Mouse (Mus musculus) spleen, postnatal 4 days (tissue): Measurements from ENCODE around the gene Ctps.
"Not testable (repeated sequence)": the region's sequence is repeated elsewhere in the genome, so short reads cannot be mapped to it uniquely, and the experiment has no call there.

Source experiments
- DNase-seq, 2 experiments: peaks; one replicate each; pipeline ENCODE4 v3.0.0; 2022; ENCODE audit warnings: low spot score in 2 of 2

The Ctps gene

DNA sequence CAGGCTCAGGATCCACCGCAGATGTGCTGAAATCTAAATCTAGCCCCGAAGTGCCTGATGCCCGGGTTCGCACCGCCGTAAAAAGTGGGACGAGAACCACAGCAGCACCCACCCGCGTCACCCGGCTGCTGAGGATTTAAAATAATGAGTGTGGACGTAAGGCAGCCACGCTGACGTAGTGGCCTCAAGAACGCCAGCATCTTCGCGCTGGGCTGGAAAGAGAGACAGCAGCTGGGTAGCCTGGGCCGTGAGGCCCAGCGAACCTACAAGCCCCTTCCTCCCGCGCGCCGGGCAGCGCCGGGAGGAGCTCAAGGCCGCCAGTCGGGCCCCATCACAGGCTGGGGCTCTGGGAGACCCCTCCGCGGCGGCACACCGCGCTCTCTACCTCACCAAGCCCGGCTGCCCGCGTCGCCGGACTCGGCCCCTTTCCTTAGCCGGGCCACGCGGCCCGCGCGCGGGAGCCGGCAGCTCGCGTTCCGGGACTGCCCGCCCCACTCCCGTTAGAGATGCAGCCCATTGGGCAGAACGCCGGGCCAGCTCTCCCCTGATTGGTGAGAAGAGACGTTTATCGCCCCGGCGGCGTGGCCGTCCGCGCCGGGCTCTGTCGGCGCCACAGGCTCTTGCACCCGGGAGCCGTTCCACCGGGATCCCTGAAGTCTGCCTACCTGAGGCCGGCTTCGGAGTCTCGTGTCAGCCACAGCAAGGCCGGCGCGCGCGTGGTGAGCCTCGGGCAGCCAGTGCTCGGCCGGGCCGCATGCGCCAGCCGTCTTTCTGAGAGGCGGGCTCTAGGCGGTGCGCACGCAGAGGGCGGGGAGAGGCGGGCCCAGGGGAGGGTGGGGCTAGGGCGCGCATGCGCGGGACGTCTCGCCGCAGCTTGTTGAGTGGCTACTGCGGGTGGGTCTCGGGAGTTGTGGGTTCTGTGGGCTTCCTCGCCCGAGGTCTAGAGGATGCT, at the start of gene Ctps:
Ctps (minus strand) TSS at position 791 of the 952 bp plus-strand sequence.
- peak; percentile 93 to 98 for DNase-seq

DNA sequence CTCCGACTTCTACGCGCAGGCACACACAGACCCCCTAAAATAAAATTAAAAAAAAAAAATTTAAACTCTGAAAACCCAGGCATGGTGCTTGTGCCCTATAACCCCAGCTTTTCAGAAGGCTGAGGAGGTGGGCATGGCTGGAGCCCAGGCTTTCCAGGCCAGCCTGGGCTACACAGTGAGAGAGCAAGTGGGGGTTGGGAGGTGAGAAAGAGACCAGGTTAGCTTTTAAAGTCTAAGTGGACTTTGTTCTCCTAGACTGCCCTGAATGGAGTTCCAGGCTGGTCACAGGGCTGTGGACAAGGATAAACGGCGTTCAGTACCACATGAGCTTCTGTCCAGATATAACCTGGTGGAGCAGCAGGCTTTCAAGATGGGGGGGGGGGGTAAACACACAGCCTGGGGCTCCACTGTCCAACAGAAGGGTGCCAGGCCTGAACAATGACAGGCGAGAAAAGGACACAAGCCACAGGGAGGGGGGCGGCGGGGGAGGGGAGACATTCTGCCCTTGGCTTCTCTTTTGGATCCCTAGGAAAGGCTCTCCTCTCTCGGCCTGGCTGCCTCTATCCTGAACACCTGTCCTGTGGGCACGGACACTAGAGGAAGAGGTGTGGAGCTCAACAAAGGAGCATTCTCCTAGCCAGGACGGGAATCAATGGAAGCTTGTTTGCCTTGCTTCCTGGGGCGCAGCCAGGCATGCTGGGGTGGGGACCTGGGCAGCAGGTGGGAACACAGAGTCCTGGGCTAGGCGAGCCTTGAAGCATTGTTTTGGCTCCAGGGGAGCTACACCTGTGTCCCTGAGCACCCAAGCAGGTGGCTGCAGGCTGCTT, 46.3 kb upstream of the Ctps start:
- DNase-seq = no peak

DNA sequence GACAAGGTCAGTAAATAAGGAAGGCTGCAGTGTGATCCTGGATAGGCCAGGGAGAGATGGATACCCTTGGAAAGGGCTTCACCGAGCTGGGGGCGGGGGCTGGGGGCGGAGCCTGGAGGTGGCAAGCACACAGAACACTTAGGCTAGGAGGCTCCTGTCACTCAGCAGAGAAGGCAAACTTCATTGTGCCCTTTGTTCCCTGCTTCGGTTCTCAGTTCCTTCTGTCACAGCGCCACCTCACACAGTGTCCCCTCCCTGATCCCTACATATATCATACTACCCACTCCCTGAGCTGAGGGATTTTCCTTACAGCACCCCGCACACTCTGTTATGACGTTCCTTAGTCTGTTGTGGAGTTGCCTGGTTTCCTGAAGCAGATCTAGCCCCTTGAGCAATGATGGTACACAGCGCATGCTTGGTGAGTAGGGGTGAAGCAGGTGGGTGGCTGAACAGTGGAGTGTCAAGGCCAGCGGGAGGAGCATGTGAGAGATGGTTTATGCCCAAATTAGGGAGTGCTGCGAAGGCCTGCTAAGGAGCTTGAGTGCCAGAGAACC, 45.5 kb upstream of the Ctps start:
- DNase-seq = no peak

DNA sequence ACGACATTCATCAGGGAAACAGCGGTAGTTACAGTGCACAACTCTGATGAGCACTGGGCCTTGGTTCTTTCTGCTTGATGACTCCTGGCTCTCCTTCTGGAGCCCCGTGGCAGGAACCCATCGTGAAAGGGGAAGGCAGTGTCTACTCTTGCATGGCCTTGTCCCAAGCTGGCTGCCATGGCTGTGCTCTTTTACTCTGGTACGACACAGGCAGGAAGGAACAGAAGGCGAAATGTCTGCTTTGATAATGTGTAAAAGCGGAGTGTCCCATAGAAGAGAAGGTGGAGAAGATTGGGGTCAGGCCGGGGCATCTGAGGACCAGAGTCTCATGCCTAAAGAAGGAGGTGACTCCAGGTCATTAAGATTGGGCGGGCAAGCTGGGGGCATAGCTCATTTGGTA, 44.6 kb upstream of the Ctps start:
- DNase-seq = no peak

DNA sequence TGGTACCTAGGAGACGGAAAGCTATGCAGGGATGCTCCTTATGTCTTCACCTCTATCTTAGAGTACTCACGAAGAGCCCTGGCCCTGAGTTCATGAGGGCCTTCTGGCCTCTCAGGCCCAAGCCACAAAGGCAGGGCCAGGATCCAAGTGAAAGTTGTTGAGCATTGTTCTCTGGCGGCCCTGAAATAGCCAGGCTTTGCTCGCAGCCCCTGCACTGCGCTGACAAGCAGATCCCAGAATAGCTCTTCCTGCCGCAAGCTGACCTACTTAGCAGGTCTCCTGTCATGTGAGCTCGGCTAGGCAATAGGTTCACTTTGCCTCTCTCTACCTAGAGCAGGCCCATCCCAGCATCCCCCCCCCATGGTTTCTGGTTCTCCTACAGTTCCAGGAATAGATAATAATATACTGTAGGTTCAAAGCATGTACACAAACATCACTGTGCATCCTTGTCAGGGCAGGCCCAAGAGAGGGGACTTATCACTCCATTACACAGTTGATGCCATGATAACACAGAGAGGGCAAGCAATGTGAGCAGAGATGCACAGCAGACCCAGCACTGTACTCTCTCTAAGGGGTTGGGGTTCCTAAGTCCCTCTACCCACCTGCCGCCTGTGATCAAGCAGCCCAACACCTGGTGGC, 43.7 kb upstream of the Ctps start:
- DNase-seq = no peak

DNA sequence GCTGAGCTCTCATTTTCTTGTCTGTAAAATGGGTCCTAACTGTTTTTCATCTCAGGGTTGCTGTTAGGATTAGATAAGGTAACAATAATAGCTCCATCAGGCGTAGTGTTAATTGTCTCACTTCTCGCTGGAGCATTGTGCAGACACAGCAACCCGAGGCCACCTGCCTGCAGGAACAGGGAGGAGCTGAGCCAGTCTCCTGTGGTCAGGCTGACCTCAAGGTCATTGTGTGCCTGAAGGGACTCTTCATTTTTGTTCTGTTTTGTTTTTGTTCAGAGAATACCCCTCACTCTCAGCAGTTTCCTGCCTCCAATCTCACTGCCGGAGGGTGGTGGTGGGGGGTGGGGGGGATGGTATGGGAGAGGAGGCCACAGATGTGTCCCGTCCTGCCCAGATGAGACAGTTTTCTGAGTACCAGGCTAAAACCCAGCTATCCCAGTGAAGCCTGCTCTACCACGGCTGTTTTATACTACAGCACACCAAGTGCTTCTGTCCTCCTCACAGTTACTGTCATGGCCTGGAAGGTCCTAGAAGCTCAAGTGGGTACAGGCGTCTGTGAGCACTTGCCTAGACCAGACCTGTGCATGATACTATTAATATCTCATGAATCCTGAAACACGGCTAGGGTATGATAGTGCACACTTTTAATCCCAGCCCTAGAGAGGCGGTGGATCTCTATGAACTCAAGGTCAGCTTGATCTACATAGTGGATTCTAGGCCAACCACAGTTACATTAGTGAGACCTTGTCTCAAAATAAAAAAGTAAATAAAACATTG, 42.4 kb upstream of the Ctps start:
- no peak for DNase-seq

DNA sequence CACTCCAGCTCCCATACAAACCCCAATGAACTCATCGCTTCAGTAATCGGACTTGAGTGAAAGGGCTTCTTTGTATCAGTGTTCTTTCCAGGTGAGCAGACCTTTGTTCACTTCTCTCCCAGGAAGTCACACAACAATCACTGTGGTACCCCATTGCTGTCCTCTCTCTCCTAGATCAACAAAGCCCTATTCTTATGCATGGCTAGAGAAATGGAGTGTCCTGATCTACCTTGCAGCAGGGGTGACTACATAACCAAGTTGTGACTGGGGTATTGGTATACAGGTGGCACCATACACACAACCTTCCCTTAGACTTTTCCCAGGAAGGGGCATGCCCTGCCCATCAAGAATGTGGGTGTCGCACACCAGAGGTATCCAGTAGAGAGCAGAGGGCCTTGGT, 40.9 kb upstream of the Ctps start:
- DNase-seq = no peak

DNA sequence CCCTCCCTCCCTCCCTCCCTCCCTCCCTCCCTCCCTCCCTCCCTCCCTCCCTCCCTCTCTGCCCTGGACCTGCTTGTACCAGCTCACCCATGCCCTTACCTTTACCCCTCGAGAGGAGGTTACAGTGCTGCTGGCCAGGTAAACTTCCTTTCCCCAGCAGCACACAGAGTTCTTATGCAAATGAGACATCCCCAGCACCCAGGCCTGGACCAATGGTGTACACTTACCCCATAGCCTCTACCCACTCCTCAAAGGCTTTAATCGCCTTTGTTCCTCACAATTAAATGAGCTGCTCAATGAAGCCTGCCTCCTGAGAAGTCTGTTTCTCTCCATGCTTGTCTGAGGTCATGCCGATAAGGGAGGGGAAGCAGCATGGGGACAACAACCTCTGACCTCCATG, 36.9 kb upstream of the Ctps start:
- no peak for DNase-seq

DNA sequence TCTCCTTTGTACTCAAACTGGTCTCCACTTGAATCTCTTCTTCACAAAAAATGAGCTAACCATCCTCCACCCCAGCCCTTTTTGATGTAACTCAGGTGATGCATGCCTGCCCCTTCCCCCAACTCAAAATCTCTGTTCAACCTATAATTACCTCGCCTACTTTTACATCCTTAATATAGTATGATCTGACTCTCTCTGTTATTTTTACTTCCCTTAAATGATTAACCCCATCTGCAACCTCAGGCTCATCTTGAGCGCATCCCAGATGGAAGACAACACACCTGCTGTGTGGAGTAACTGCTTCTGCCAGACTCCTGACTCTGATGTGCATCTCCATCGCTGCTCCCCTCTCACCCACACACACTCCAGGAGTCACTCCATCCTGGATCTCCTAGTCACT, 32.6 kb upstream of the Ctps start:
- DNase-seq = no peak

DNA sequence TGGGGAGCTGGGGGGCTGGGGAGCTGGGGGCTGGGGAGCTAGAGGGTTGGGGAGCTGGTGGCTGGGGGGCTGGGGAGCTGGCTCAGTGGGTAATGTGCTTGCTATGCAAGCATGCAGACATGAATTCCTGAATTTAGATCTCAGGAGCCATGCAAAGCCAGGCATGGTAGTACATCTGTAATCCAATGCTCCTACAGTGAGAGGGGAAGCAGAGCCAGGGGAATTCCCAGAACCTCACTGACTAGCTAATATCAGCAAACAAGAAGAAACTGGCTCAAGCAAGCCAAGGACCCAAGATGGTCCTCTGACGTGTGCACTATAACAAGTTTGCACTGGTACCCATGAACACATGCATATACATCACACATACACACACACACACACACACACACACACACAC, 31.7 kb upstream of the Ctps start:
- DNase-seq = no peak

DNA sequence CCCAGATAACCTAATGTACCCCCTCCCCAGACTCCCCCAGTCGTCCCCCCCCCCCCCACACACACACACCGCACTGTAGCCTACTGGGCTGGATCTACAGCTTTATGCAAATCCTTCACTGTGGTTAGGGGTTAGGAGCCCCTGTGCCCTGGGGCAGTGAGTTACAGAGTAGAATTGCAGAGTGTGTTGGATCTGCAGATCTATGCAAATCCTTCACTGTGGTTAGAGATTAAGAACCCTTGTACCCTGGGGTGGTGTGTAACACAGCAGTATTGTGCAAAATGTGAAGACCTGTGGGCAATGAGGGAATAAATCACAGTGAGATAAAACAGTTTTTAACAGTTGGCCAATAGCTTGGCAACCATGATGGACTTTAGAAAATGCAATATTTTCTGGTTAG, 28.8 kb upstream of the Ctps start:
- DNase-seq = no peak

DNA sequence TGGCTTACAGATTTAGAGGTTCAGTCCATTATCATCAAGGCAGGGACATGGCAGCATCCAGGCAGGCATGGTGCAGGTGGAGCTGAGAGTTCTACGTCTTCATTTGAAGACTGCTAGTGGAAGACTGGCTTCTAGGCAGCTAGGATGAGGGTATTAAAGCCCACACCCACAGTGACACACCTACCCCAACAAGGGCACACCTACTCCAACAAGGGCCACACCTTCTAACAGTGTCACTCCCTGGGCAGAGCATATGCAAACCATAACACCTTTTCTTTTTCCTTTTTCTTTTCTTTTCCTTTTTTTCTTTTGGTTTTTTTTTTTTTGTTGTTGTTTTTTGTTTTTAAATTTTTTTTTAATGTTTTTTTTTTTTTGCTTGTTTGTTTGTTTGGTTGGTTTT, 26.1 kb upstream of the Ctps start:
- not testable (repeated sequence) for DNase-seq

DNA sequence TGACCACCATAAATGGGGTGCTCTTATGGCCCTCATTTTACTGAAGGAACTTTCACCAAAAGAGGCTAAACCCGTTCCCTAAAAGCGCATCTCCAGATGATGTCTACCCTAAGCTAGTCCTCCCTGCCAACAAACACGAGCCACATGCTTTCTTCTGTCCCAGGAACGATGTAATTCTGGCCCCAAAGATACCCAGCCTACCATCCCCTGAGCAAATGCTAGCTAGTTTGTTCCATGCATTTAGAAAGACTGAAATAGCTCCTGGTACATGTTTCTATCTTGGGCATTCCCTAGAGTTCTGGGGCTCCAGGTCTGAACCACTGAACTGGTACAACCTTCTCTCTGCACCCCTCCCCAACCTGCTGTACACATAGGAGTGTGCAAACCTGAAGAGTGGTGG, 20.9 kb upstream of the Ctps start:
- DNase-seq = no peak

DNA sequence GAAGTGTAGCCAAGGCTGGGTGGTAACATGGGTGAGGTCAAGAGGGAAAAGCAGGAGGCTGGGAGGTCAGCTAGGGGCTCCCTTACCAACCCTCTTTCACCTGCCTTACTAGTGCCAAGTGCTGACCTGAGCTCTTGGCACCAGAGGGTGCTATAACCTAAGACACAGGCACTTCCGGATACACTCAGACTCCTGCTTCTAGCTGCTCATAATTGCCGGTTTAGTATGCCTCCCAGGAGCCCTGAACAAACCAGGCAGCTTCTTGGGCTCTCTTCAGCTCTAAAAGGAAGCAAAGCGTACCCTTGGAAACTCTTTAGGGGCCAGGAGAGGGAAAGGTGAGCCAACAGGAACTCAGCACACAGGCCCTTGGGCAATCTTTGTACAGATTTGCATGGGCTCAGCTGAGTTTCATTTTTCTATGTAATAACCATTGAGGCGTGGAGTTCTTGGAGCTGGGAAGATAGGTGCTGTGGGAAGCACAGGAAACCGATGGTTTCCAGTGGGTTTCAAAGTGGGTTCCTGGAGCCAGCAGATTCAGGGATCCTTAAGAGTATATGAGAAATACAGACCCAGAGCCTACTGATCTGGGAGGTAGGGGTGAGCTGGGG, 19.8 kb upstream of the Ctps start:
- peak; percentile 48 to 71 for DNase-seq

DNA sequence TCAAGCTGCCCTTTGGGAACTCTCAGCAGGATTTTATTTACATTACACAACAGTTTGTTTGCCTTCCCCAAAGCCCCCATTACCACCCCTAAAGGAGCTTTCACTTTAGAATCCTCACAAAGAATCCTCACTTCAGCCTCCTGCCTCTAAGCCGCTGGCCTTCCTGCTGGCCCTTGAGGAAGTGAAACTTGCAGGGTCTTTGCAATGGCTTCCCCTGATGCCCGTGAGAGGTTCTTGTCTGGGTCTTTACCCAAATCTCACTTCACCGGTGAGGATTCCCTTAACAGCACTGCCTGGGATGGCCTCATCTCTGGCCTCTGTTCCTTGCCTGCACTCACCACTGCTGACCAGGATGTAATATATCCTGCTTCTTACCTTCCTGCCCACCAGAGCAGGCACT, 19.0 kb upstream of the Ctps start:
- DNase-seq = no peak

DNA sequence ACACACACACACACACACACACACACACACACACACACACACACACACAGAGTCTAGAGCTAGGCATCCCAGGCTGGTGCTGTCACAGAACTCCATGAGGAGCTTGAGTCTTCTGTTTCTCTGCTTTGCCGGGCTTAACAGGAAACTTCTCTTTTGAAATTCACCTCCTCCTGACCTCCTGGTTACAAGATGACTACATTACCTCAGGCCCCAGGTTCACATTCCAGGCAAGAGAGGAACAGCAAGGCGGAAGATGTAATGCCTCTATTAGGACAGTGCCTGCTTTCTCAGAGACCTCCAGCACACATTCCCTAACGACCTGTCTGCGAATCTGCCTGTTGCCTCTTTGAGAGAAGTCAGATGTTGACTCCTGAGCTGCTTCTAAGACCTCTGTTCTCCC, 18.4 kb upstream of the Ctps start, which contains the start of gene Gm8439:
Gm8439 (plus strand) TSS at position 301 of the 400 bp plus-strand sequence.
- no peak for DNase-seq

DNA sequence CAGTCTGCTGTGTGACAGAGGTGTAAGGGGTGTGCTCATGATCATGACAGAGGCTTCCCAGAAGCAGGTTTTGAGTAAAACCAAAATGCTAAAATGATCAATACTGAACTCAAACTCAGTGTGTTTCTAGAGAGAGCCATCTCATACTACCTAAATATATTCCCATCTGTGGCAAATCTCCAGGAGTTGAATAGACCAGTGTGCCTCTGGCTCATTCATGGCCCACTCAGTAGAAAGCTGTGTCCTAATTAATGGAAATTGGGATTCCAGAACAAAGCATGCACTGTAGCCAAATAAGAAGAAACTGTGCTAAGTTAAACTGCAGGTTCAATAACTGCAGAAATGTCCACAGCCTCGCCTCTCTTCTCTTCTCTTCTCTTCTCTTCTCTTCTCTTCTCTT, 16.9 kb upstream of the Ctps start:
- no peak for DNase-seq

DNA sequence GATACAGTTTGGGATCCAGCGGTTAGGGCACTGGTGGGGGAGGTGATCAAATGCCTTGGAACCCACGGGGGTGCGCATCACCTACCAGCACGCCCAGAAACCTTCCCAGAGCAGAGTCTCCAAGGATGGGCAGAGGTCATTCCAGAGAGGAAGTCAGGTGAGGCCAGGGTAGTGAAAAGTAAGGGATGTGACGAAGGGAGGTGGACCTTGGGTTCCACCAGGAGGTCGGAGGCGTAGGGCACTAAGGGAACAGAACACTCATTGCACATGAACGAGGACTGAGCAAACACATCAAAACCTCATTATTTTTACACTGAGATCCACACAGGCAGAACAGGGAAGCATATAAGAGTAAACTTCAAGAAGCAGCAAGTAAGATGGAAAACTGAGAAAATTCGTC, 11.6 kb upstream of the Ctps start:
- no peak for DNase-seq

DNA sequence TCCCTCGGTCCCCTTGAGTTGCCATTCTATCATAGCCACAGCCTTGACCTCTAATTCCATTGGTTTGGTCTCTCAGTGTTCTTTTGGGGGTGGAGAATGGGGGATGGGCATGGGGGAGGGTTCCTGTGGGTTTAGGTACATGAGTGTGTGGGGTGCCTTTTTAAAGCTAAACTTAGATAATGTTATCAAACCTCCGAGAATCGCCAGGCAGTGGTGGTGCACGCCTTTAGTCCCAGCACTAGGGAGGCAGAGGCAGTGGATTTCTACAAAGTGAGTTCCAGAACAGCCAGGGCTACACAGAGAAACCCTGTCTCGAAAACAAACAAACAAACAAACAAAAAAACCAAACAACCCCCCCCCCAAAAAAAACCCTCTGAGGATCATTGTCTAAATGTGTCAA, 10.8 kb upstream of the Ctps start:
- DNase-seq = no peak

DNA sequence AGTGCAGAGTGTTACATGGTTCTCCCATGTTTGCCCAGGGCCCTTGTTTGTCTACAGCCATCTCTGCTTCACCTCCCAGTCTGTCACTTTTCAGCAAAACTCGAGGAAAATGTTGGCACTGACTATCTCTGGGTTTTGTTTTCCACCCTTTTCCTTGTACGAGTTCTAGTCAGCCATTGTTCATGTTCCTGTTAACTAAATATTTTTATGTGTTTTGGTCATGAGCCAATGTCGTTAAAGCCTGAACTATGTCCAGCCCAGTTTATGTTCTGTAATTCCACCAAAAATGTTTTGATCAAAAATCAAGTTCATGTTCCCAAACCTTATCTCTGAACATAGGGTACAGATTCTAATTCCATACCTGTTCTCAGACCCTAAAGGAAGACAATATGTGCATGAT, 1.6 kb upstream of the Ctps start:
- DNase-seq = no peak

DNA sequence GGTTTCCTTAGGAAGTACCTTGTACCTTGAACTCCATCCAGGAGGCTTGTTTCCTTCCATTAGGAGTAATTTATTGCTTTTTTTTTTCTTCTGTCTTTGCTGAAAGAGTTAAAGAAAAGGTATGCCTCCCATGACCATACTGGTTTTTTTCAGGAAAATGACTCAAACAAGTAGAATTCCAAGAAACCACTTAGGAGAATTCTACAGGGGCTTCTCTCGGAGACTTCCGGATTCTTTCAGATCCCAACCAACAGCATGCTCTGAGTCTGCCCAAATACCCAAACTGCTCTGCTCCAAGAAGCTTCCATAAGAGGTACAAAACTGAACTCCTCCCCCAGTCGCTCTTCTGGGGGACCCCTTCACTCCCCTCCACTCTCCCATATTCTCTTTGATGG, 991 bp upstream of the Ctps start:
- DNase-seq = no peak
